Mouse (Mus musculus) limb, embryonic 11.5 days (tissue): ENCODE data around the gene Dct. TPM values are rescaled to one million over a fixed set of nuclear protein-coding genes. Genes with fewer than 3 reads are reported as not detected.

Source experiments
- ATAC-seq: fragments of 200-750 bp; cut with Nextera tagmentation; 2 replicates; pipeline ENCODE4 v1.8.0; 2017; ENCODE audit warnings: low read depth; ENCODE audit not compliant: insufficient number of reproducible peaks, low FRiP score, low TSS enrichment
- DNase-seq: peaks from one replicate; pipeline ENCODE4 v3.0.0-alpha.2; 2015; ENCODE audit warnings: low spot score
- H3K27ac ChIP-seq: fragments of 300-500 bp; sonication (generic); replicated peaks from 2 replicates; pipeline ENCODE4 v1.5.1; 2014; ENCODE audit warnings: low read depth, mild to moderate bottlenecking, low read length
- H3K27me3 ChIP-seq: fragments of 300-500 bp; sonication (generic); 2 replicates; pipeline ENCODE4 v1.6.1; 2014; ENCODE audit warnings: mild to moderate bottlenecking, low read length, mixed read lengths; ENCODE audit not compliant: control insufficient read depth, insufficient read depth
- H3K36me3 ChIP-seq: fragments of 300-500 bp; sonication (generic); 2 replicates; pipeline ENCODE4 v1.6.1; 2014; ENCODE audit warnings: mild to moderate bottlenecking, low read length, moderate library complexity, mixed read lengths; ENCODE audit not compliant: control insufficient read depth, insufficient read depth
- H3K4me1 ChIP-seq: fragments of 300-500 bp; sonication (generic); 2 replicates; pipeline ENCODE4 v1.6.1; 2014; ENCODE audit warnings: low read length, mixed read lengths; ENCODE audit not compliant: control insufficient read depth, insufficient read depth
- H3K4me2 ChIP-seq: fragments of 300-500 bp; sonication (generic); 2 replicates; pipeline ENCODE4 v1.6.1; 2014; ENCODE audit warnings: low read depth, mild to moderate bottlenecking, moderate library complexity; ENCODE audit not compliant: severe bottlenecking
- H3K4me3 ChIP-seq: fragments of 300-500 bp; sonication (generic); 2 replicates; pipeline ENCODE4 v1.5.1; 2014; ENCODE audit warnings: low read depth, low read length
- H3K9ac ChIP-seq: fragments of 300-500 bp; sonication (generic); 2 replicates; pipeline ENCODE4 v1.6.1; 2014; ENCODE audit warnings: mild to moderate bottlenecking, low read length
- H3K9me3 ChIP-seq: fragments of 300-500 bp; sonication (generic); 2 replicates; pipeline ENCODE4 v1.6.1; 2016; ENCODE audit warnings: low read length; ENCODE audit not compliant: control insufficient read depth
- WGBS: fragments of 180-500 bp; shearing (Covaris S2); extraction: QIAGEN DNeasy Blood & Tissue Kit; methylation state at CpG from one replicate; pipeline ENCODE4 v1.1.7; 2014; 5-methylcytosine and 5-hydroxymethylcytosine counted together
- polyA plus RNA-seq: library from polyadenylated mRNA; unstranded; fragments of >200 nt; fragmentation: Nextera tagmentation; extraction: Ambion mirVana; gene quantifications from 2 replicates; pipeline ENCODE4 v1.2.1, GENCODE M21; 2014

Gene Dct
- polyA plus RNA-seq, 1 experiment from 2014 or later: 1.6 TPM

- H3K27me3 ChIP-seq: no peaks in the 10 kb centered on the region
- no peak overlapping the region for H3K27ac ChIP-seq
- no peak overlapping the region for H3K4me3 ChIP-seq
- no peak for DNase-seq
- H3K9ac ChIP-seq: no peak overlapping the region
- no peaks in the 10 kb centered on the region for H3K4me1 ChIP-seq
- no peaks in the 10 kb centered on the region for H3K9me3 ChIP-seq
- 91% methylated on average over 6 of the region's 6 CpGs for WGBS
- no peaks in the 10 kb centered on the region for H3K36me3 ChIP-seq
- ATAC-seq: no peak
- H3K4me2 ChIP-seq: no peak overlapping the region
These were observed 31.8 kb upstream of the Dct start for GRCm38 (mm10) chr14:118083851-118084250.

GRCm38 (mm10) chr14:118080606-118081005 lies 28.6 kb upstream of the Dct start:
- Histone ChIP-seq H3K9me3 (no peaks in the 10 kb centered on the region), H3K4me3 (no peak overlapping the region), H3K4me2 (no peak overlapping the region), H3K4me1 (no peaks in the 10 kb centered on the region), H3K27ac (no peak overlapping the region), H3K9ac (no peak overlapping the region), H3K27me3 (no peaks in the 10 kb centered on the region), H3K36me3 (no peaks in the 10 kb centered on the region)
- WGBS: 43% methylated on average over 11 of the region's 11 CpGs
- no peak for ATAC-seq
- DNase-seq: no peak

- 93% methylated on average over 12 of the region's 12 CpGs for WGBS
- no peak overlapping the region for H3K27ac ChIP-seq
- no peak for DNase-seq
These were observed 18.1 kb upstream of the Dct start for GRCm38 (mm10) chr14:118070100-118070499.

GRCm38 (mm10) chr14:118069439-118070079 lies 17.5 kb upstream of the Dct start:
- Histone ChIP-seq H3K27me3 (no peaks in the 10 kb centered on the region), H3K4me2 (no peak overlapping the region), H3K9ac (no peak overlapping the region), H3K36me3 (no peaks in the 10 kb centered on the region), H3K4me3 (no peak overlapping the region), H3K27ac (no peak overlapping the region), H3K9me3 (no peaks in the 10 kb centered on the region), H3K4me1 (no peaks in the 10 kb centered on the region)
- 86% methylated on average over 12 of the region's 12 CpGs for WGBS
- DNase-seq (no peak), ATAC-seq (no peak)

More at GRCm38 (mm10) chr14:118070100-118070499, 18.1 kb upstream of the Dct start:
- no peaks in the 10 kb centered on the region for H3K27me3 ChIP-seq
- no peaks in the 10 kb centered on the region for H3K9me3 ChIP-seq
- no peak for ATAC-seq
- no peaks in the 10 kb centered on the region for H3K4me1 ChIP-seq
- H3K36me3 ChIP-seq: no peaks in the 10 kb centered on the region
- no peak overlapping the region for H3K9ac ChIP-seq
- no peak overlapping the region for H3K4me2 ChIP-seq
- H3K4me3 ChIP-seq: no peak overlapping the region

- Histone ChIP-seq H3K4me3 (no peak overlapping the region), H3K9ac (no peak overlapping the region), H3K9me3 (no peaks in the 10 kb centered on the region), H3K36me3 (no peaks in the 10 kb centered on the region), H3K4me1 (0 out of 2 replicates have a peak, but pooled peaks cover 2% of the 10 kb centered on the region), H3K27ac (no peak overlapping the region), H3K4me2 (no peak overlapping the region), H3K27me3 (no peaks in the 10 kb centered on the region)
- ATAC-seq (no peak), DNase-seq (no peak)
- WGBS: 81% methylated on average over 7 of the region's 7 CpGs
These were observed 9.9 kb upstream of the Dct start for GRCm38 (mm10) chr14:118061766-118062432.

- no peaks in the 10 kb centered on the region for H3K27me3 ChIP-seq
- 0 out of 2 replicates have a peak, but pooled peaks cover 2% of the 10 kb centered on the region for H3K4me1 ChIP-seq
- no peak overlapping the region for H3K9ac ChIP-seq
- ATAC-seq: no peak
- no peak overlapping the region for H3K4me3 ChIP-seq
- 76% methylated on average over 4 of the region's 4 CpGs for WGBS
- DNase-seq: no peak
- H3K4me2 ChIP-seq: no peak overlapping the region
- no peaks in the 10 kb centered on the region for H3K36me3 ChIP-seq
- H3K9me3 ChIP-seq: no peaks in the 10 kb centered on the region
- no peak overlapping the region for H3K27ac ChIP-seq
These were observed 6.5 kb upstream of the Dct start for GRCm38 (mm10) chr14:118058581-118058886.

GRCm38 (mm10) chr14:118057696-118058580 lies 5.9 kb upstream of the Dct start:
- Histone ChIP-seq H3K4me3 (no peak overlapping the region), H3K4me2 (no peak overlapping the region), H3K4me1 (0 out of 2 replicates have a peak, but pooled peaks cover 2% of the 10 kb centered on the region), H3K27ac (no peak overlapping the region), H3K36me3 (no peaks in the 10 kb centered on the region), H3K27me3 (no peaks in the 10 kb centered on the region), H3K9me3 (no peaks in the 10 kb centered on the region), H3K9ac (no peak overlapping the region)
- 87% methylated on average over 25 of the region's 25 CpGs for WGBS
- no peak for DNase-seq
- ATAC-seq: 0 out of 2 replicates have a peak, but pooled peaks have one; percentile 31

- no peak for DNase-seq
- H3K4me3 ChIP-seq: no peak overlapping the region
- no peaks in the 10 kb centered on the region for H3K27me3 ChIP-seq
- H3K4me1 ChIP-seq: peaks cover 2% of the 10 kb centered on the region; the same call in 1 of the 2 replicates
- 78% methylated on average over 11 of the region's 11 CpGs for WGBS
- H3K9me3 ChIP-seq: no peaks in the 10 kb centered on the region
- no peak overlapping the region for H3K27ac ChIP-seq
- no peak overlapping the region for H3K4me2 ChIP-seq
- no peak overlapping the region for H3K9ac ChIP-seq
- no peaks in the 10 kb centered on the region for H3K36me3 ChIP-seq
- ATAC-seq: no peak
These were observed 726 bp upstream of the Dct start for GRCm38 (mm10) chr14:118052770-118053169.
